Mouse (Mus musculus) thymus, postnatal 10 days (tissue): ENCODE results near the gene Vps33b.

ENCODE experiments used
- DNase-seq, 2 experiments: peaks; one replicate each; pipeline ENCODE4 v3.0.0; 2021; ENCODE audit warnings: low spot score in 2 of 2

Gene Vps33b

DNA sequence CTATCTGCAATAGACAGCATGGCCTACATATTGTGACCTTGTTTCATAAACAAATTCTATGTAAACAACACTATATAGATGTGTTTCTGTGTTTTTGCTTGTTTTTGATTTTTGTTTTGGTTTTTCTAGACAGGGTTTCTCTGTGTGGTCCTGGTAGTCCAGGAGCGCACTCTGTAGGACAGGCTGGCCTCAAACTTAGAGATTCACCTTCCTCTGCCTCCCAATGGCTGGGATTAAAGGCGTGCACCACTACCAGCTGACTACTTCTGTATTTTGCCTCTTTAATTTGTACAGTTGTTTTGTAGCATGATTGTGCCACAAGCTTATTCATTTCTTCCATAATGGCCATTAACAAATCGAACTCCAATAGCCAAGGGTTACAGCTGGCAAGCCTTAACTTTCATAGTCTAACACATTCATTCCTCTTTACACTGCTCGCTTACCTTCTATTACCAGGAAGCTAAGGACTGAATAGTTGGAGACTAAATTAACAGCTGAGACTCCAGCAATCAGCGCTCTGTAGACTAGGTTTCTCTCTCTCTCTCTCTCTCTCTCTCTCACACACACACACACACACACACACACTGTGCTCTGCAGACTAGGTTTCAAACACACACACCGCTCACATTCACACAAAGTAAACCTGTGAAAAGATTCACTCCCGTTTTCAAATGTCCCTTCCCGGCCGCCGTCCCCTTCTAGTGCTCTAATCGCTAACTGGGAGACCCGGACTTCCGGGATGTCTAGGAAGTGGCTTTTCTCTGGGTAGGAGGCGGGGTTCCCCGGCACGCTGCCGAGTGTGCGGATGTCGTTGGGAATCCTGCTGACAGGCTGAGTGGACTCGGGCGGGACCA is at the start of gene Vps33b:
Gene Vps33b, plus strand, starts transcription at position 753 of the 854 bp plus-strand sequence.
- peak; percentile 94 to 96 for DNase-seq

- no peak for DNase-seq
Measured at GRCm38 (mm10) chr7:80220237-80220797, 49.1 kb upstream of the Vps33b start.

DNA sequence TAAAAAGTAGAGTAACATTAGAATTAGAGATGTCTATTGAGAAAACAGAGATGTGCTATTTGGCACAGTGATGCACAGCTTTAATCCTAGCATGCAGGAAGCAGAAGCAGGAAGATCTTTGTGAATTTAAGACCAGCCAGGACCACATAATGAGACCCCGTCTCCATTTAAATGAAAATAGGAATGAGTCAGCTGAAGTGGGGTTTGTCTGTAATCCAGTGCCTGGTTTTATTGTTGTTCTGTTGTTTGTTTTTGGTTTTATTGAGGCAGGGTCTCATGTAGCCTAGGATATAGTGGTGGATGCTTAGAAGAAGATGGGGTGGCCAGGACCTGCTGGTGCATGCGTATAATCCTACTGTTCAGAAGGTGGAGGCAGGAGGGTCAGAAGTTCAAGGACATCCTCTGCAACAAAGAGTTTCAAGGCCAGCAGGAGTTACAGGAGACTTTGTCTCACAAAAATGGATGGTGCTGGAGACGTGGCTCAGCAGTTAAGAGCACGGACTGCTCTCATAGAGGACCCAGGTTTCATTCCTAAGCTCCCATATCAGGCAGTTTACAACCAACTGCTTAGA is 48.2 kb upstream of the Vps33b start:
- DNase-seq, result no peak

DNA sequence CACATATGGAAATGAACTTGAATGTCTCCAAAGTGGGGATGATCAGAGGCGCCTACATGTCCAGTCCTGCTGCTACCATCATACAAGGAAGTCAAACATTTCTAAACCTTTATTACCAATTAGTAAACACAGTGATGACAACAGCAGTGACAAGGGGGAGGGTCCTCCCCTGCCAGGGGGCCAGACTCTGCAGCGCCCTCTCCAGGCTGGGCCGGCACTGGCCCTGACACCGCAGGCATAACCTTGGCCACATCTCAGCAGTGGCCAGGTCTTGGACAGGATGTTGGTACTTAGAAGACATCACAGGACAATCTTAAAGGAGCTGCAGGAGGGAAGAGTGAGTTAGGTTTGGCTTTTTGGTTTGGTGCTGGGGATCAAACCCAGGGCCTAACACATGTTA is 42.4 kb upstream of the Vps33b start:
- DNase-seq, result no peak

GRCm38 (mm10) chr7:80230196-80230595 is 39.3 kb upstream of the Vps33b start:
- no peak for DNase-seq

GRCm38 (mm10) chr7:80231971-80232488 is 37.4 kb upstream of the Vps33b start:
- DNase-seq, result no peak

GRCm38 (mm10) chr7:80232489-80233029 is 36.9 kb upstream of the Vps33b start, which contains the start of the genes Cib1 and Gdpgp1:
Cib1 (minus strand) TSS chr7:80232813.
Gdpgp1 (plus strand) TSS chr7:80232865.
- DNase-seq, result peak; percentile 97 to 98

DNA sequence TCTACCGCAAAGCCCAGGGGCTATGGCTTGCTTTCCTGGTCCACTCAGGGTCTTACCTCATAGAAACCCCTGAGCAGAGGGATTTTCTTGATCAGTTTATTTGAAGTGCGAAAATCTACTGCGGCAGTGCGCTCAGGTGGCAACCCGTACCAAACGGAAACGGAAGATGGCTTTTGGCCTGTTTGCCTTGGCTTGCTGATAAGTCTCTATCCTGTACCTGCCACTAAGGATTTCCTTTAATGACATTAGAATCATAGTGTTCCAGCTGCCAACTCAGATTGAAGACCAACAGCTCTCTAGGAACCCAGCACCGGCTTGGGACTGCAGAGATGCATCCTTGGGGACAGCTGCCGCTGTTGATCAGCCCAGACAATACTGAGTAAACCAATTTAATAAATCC is 35.6 kb upstream of the Vps33b start:
- DNase-seq, result no peak

DNA sequence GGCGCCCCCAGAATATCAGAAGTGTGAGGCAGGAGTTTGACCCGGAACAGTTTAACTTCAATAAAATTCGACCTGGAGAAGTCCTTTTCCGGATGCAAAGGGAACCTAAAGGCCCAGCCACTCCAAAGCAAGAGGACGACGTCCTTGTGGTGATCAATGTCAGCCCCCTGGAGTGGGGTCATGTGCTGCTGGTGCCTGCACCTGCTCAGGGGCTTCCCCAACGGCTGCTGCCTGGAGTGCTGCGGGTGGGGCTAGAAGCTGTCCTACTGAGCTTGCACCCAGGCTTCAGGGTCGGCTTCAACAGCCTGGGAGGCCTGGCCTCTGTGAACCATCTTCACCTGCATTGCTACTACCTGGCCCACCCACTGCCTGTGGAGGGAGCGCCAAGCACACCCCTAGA is 30.9 kb upstream of the Vps33b start:
- no peak for DNase-seq

GRCm38 (mm10) chr7:80241661-80242060 is 27.8 kb upstream of the Vps33b start:
- no peak for DNase-seq

DNA sequence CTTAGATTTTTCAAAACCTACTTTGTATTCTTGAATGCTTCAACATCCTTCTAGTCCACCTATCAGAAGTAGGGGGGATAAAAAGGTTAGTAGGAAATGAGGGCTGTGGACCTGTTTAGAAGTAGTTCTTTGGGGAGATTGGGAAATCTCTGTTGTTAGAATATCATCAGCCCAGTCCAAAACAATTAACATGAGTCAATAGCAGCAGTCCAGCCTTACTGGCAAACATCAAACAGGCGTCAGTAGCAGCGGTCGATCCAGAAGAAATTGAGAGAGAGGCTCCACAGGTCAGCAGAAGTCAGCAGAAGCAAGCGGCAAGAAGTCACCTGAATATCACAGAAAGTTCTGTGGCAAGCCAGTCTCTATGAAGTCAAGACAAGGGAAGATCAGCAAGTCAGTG is 24.6 kb upstream of the Vps33b start:
- no peak for DNase-seq

DNA sequence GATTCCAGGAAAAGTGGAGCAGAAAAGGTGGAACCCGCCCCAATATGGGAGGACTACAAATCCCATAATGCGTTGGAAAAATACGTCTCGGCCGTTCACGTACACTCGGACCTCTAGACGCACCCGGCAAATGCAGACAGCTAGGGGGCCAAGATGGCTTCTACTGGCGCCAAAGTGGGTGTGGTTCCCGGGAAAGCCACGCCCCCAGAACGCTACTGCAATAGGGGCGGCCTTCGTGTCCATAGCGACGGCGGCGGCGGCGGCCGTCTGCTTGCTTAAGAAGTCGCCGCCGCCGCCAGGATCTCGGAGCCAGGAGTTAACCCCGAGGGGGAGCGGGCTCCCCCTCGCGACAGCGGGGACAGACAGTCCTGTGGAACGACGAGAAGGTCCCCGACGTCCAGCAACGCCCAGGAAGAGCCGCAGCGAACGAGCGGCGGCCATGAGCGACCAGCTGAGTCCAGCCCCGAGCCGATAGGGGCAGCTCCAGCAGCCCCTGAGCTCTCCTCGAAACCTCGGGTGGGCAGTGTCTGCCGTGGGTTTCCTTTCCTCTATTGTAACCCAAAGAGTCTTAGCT is 23.2 kb upstream of the Vps33b start, which contains the start of gene Ttll13:
Gene Ttll13, plus strand, starts transcription at position 229 of the 574 bp plus-strand sequence.
- DNase-seq, result peak; percentile 96

GRCm38 (mm10) chr7:80246859-80247258 is 22.6 kb upstream of the Vps33b start:
- DNase-seq, result peak in 1 of 2 experiments; percentile 29

GRCm38 (mm10) chr7:80252437-80252836 is 17.0 kb upstream of the Vps33b start:
- no peak for DNase-seq

- no peak for DNase-seq
Measured at GRCm38 (mm10) chr7:80252886-80253285, 16.6 kb upstream of the Vps33b start.

DNA sequence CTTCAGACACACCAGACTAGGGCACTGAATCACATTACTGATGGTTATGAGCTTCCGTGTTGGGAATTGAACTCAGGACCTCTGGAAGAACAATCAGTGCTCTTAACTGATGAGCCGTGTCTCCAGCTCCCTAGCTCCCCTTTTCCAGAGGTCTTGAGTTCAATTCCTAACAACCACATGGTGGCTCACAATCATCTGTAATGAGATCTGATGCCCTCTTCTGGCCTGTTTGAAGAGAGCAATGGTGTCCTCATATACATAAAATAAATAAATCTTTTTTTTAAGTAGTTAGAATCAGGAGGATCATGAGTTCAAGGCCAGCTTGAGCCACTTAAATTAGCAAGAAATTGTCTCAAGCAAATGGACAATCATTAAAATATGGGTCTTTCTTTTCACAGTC is 13.5 kb upstream of the Vps33b start:
- no peak for DNase-seq

DNA sequence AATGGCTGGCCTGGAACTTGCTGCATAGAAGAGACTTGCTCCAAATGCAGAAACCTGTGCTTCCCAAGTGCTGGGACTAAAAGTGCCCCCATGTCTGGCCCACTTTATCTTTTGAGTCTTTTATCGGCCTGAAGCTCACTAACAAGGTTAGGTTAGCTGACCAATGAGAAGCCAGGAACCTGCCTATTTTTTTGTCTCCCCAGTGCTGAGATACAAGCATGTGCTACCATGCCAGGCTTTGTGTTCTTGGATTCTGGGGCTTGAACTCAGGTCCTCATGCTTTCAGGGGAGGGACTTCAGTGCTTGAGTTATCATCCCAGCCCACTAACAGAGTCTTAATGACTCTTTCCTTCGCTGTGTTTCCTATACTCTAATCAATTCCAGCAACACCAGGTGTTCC is 11.7 kb upstream of the Vps33b start:
- no peak for DNase-seq

- DNase-seq, result peak; percentile 72 to 81
Measured at GRCm38 (mm10) chr7:80260625-80261371, 8.7 kb upstream of the Vps33b start, which contains the start of gene Ngrn. Ngrn (plus strand) TSS chr7:80261215.

DNA sequence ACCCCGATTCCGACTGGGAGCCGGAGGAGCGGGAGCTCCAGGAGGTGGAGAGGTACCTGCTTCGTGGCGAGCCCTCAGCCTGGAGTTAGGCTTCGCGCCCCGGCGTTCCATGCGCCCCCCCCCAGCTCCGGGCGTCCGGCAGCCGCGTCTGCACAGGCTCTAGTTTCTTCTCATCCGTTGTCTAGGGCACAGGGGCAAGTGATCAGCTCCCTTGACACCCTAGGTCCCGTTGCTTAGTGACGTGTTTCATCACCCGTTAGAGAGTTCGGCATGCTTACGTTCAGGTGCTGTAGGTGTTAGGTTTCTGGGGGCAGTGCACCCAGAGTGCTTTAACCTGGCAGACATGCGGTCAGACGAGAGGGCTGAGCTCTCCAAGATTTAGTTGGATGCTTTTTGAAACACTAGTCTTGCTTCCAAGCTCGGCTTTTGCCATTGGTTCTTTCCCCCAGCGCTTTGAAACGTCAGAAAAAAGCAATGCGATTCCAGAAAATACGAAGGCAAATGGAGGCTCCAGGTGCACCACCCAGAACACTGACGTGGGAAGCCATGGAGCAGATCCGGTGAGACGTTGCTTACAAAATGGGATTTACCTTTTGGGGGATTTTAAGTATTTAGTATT is 8.0 kb upstream of the Vps33b start:
- no peak for DNase-seq

DNA sequence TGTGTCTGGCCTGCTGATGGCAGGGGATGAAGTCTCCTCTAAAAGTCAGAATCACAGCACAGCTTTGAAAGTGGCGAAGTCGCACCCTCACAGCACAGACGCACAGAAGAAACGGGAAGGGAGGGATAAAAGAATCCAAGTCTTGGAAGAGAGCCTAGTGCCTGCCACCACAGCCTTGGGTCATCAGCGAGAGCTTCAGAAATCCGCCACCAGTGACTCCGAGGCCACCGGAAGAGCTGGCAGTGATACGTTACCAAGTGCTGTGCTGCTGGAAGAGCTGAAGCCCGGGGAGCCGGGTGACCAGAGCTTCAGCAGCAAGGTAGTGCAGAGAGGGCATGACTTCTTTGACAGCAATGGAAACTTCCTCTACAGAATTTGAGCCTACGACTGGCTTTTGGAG is 4.8 kb upstream of the Vps33b start:
- DNase-seq, result no peak

DNA sequence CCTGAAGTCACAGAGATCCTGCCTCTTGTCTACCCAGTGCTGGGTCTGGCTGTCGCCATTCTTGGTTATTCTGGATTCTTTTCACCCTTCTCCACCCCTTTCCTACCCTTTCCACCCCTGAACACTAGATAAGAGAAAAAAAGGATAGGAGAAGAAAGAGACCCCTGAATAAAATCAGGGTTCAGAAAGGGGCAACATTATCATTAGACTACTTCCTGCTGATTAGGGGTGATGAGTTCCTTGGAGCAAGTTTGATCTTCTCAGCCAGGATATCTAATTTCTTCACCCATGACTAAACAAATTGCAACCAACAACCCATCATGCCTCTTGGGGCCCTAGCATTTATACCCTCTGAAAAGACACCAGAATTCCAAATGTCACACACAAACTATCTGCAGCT is 1.7 kb upstream of the Vps33b start:
- DNase-seq, result no peak
